Mouse (Mus musculus) heart, adult 11 months (tissue): ENCODE results near the gene Kri1.
"Not testable (repeated sequence)": the region's sequence is repeated elsewhere in the genome, so short reads cannot be mapped to it uniquely, and the experiment has no call there.

Source experiments
- DNase-seq: peaks from one replicate; pipeline ENCODE4 v3.0.0; 2022

Gene Kri1

DNA sequence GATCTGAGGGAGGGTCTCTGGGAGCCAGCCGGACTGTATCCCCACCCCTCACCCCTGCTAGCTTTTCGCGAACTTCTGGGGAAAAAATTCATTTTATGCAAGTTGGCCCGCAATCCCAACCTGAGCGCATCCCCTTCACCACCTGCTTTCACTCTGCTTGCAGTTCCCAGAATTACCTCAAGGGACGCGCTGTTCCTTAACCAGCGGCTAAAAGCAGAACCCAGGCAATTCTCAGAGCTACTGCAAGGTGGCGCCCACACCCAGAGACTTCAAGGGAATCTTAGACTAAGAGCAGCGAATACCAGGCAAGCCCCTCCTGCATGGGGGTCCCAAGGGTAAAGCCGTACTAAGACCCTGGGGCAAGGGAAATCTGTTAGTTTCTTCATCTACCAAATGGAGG is 46.4 kb downstream of the Kri1 start:
- peak; percentile 97 for DNase-seq

DNA sequence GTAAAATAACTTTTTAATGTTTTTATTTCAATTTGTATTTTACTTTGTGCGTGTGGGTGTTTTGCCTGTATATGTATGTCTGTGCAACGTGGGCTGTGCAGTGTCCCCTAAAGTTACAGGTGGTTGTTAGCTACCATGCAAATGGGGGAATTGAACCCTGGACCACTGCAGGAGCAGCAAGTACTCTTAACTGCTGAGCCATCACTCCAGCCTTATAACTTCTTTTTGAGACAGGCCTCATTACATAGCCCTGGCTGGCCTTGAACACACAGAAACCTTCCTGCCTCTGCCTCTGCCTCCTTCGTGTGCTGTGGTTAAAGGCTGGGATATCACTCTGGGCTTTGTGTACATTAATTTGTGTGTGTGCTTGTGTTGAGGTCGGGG is 48.3 kb downstream of the Kri1 start:
- DNase-seq = no peak

DNA sequence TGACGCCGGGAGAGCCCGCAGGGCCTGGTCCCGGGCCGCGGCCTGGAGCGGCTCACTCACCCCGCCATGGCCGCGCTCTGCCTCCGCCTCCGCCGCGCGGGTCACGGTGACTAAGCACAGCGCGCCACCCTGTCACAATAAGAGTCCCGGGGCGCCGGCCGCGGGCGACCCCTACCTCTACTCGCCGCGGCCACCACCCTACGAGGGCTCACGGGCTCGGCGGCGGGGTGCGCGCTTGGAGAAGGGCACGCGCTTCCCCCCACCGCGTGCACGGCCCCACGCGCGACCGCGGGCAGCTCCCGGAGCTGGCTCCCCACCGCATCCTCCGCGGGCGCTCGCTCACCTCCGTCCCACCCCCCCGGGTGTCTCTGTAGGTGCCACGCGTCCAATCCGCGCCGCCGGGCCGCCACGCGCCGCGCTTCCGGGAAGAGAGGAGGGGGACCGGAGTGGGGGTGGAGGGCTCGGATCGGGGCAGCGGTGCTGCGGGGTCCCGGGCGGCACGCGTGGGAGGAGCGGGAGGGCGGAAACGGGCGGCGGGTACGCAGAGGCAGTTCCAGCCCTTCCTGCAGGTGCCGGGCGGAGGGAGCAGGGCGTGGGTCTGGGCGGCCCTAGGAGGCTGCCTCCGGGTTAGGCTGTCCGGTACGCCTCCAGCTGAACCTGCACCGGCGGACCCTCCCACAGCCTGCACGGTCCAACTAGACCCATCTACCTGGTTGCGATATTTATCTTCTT is 48.9 kb downstream of the Kri1 start, which contains the start of gene Keap1:
Gene Keap1, minus strand, starts transcription at position 629 of the 732 bp plus-strand sequence.
- DNase-seq = peak; percentile 99

DNA sequence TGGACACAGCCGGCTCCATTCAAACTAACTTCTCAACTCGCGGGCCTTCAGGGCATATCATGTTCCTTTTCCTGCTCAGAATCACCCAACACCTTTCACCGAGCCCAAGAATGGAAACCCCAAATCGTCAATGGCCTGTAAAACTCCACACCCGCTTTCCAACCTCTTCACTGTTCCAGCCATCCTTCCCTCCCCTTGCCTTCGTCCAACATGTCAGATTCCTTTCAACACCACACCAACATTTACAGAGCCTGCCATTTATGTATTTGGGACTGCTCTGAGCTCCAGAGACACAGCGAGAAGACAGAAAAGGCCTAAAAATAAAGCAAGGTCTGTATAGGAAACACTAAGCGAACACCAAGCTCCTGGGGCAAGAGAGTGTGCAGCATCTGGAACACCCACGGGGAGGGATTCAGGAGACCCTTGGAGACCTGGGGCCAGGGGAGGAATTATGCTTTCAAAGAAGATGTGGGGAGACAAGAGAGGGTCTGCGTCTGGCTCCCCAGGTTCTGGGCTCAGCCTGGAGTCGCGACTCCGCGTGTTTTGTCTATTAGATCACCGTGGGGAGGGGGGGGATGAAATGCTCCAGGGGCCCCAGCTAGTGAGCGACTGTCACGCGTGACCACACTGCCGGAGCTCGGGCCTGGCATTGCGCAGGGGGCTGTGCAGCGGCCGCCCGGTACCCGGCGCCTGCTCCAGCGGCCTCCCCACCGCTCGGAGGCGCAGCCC is 49.6 kb downstream of the Kri1 start:
- peak; percentile 97 for DNase-seq

DNA sequence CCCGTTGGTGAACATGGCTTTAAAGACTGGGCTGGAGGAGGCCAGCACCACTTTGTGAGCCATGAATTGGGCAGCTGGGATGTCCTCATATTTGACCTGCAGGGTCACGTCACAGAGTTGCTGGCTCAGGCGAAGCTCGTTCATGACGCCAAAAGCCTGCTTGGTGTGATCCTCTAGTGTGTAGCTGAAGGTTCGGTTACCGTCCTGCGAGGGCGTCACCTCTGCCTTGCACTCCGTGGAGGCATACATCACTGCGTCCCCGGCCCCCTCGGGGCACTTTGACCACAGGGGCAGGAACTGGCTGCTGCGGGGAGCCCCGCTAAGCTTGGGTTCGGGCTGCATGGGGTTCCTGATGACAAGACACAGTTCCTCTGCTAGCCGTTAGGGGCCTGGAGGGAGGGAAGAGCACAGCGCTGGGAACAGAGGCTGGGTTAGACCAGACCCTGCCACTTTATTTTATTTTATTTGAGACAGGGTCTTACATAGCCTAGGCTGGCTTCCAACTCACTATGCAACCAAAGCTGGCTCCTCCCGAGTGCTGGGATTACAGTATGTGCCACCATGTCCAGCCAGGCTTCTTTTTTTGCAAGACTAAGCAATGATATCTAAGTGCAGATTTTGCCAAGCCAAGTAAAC is 50.3 kb downstream of the Kri1 start:
- DNase-seq = peak; percentile 95

DNA sequence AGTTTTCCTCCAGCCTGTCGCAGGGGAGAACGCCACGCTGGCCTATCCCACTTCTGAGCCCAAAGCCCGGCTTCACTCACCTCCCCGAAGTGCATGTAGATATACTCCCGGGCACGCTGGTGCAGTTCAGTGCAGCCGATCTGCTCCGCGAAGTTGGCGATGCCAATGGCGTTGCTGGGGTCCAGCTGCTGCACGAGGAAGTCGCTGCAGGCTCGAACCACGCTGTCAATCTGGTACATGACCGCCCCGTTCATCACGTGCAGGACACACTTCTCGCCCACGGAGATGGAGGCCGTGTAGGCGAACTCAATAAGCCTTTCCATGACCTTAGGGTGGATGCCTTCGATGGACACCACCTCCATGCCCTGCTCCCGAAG is 50.8 kb downstream of the Kri1 start:
- no peak for DNase-seq

DNA sequence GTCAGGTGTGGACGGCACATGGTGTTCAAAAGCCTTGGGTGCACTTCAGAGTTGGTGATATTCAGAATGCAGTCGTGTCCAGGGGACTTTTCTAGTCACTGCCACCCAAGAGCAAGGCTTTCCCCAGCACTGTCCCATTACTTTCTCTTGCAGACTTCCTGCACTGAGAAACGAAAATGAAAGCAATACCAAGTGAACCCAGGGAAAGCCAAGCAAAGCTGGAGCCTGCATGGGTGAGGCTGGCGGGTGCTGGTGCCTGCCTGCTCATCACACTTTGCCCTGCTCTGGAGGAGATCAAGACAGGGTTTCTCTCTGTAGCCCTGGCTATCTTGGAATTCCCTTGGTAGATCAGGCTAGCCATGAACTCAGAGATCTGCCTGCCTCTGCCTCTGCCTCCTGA is 52.4 kb downstream of the Kri1 start:
- peak; percentile 93 for DNase-seq

DNA sequence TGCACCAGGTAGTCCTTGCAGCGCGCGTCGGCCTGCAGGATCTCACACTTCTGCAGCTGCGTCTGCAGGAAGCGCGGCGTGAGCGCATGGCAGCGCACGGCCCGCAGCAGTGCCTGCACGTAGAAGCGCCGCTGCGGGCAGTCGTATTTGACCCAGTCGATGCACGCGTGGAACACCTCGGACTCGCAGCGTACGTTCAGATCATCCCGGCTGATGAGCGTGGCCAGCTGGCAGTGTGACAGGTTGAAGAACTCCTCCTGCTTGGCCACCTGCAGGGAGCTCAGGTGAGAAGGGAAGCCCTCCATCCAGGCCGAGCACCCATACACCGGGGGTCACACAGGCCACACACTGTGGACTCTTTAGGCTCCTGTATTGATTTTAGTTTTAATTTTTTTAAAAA is 54.0 kb downstream of the Kri1 start:
- peak; percentile 88 for DNase-seq

DNA sequence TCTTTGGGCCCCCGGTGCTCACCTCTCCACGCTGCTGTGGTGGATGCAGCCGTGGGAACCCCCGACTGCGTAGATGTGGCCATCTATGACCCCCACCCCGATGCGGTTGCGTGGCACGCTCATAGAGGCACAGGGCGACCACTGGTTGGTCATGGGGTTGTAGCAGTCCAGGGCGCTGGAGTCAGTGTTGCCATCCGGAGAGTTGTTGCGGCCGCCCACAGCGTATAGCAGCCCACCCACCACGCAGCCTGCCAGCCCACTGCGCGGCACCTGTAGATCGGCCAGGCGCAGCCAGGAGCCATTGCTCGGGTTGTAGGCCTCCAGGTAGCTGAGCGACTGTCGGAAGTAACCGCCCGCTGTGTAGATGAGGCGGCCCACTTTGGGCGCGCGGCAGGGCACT is 54.4 kb downstream of the Kri1 start:
- peak; percentile 91 for DNase-seq

DNA sequence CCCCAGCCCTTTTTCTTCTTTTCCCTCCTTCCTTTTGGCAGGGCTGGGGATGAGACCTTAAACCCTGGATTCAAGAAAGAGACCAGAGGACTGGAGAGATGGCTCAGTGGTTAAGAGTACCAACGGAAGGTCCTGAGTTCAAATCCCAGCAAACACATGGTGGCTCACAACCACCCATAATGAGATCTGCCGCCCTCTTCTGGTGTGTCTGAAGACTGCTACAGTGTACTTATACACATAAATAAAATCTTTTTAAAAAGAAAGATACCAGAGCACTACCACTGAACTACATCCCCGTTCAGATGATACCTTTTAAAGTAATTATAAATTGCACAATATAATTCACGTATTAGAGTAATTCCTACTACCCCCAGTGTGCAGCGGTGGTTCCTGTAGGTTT is 54.9 kb downstream of the Kri1 start:
- DNase-seq = no peak

DNA sequence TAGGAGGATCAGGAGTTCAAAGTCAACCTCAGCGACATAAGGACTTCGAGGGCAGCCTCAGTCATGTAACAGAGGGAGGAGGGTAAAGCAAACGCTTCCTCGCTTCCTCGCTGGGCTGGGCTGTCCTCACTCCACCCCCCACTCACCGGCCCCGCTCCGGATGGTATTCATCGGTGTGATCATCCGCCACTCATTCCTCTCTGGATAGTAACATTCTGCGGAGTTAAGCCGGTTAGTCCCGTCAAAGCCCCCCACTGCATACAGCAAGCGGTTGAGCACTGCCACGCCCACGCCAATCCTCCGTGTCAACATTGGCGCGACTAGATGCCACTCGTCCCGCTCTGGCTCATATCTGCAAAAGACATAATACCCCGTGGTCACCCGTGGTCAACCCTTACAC is 56.2 kb downstream of the Kri1 start:
- peak; percentile 92 for DNase-seq

DNA sequence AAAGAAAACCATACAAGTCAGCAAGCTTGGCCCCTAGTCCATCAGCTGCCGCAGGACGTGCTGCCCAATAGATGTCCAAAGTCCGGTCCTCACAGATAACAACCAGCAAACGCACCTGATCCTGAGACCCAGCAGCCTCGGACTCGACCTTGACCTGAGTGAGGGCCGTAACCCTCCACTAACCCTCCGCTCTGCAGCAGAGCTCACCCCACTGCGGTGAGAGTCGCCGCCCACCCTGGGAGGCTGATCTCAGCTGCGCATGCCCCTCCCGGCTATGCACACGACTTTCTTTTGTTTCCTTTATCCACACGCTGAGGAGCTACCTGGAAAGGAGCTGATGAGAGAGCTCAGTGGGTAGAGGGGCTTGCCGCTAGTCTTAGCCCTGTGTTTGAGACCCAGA is 60.4 kb downstream of the Kri1 start:
- peak; percentile 87 for DNase-seq

DNA sequence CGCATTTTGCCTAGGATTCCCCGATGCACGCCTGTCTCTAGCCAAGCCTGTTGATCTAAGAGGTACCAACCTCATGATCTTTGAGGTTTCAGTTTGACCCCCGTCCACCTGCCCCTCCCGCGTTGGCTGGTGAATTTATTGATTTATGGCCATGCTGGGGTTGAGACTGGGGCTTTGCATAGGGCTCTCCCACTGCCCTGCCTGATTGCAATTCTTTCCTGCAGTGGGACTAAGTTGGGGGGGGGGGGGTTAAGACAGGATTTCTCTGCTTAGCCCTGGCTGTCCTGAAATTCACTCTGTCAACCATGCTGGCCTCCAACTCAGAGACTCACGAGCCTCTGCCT is 62.4 kb downstream of the Kri1 start:
- no peak for DNase-seq

DNA sequence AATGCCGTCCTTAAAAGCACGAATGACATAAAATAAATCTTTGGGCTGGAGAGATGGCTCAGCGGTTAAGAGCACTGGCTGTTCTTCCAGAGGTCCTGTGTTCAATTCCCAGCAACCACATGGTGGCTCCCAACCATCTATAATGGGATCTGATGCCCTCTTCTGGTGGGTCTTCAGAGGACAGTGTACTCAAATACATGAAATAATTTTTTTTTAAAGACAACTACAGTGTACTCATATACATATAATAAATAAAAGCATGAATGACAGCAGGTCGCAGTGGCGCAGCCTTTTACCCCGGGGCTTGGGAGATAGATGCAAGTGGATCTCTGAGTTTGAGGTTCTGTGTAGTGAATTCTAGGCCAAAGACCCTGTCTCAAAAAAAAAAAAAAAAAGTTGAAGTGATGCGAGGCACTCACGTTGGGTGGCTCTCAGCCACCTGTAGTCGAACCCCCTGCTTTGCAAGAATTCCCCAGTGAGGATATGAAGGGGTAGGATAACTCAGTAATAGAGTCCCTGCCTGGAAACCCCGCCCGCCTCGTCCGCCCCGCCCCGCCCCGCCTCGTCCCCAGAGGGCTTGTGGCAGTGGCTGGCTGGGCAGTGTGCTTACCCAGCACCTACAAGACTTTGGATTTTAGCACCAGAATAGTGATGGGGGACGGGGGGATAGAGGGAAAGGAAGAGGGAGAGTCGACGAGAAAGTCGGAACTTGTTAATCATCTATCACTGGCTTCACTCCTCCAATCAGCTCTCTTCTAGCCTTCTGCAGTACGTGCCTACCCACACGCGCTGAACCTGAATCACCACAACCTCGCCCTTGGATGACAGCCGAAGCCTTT is 63.0 kb downstream of the Kri1 start:
- DNase-seq = peak; percentile 93

DNA sequence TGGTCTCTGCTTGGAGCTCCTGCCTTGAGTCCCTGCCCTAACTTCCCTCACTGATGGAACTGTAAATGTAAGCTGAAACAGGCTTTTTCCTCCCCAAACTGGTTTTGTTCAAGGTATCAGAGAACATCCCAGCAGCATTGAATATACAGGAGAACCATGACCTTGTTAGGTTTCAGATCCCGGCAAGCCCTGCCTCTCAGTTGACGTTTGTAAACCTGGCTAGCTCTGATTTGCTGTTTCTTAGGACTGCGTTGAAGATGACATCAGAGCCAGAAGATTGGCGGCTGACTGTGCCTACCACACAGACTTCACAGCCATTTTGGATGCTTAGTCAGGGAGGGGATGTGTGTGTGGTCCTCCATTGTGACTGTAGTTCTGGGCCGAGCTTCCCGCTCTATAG is 63.9 kb downstream of the Kri1 start:
- DNase-seq = no peak

DNA sequence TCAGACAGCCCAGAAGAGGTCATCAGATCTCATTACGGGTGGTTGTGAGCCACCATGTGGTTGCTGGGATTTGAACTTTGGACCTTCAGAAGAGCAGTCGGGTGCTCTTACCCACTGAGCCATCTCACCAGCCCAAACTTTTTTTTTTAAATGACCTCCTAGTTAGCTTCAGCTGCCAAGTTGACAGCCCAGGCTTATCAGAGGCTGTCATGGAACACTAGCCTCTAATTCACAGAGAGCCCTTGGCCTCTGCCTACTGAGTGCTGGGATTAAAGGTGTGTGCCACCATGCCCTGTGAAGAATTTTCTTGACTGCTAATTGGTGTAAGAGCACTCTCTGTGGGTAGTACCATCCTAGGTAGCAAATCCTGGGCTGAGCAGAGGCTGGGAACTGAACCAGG is 64.3 kb downstream of the Kri1 start:
- not testable (repeated sequence) for DNase-seq
